Mouse (Mus musculus) cerebellum, adult (tissue): ENCODE measurements around the gene Rsrc1.
"Not testable (repeated sequence)": the region's sequence is repeated elsewhere in the genome, so short reads cannot be mapped to it uniquely, and the experiment has no call there.

Experiments
- ATAC-seq: cut with Nextera tagmentation; 2 replicates; pipeline ENCODE4 v1.9.2; 2017; ENCODE audit warnings: mild to moderate bottlenecking, moderate library complexity, mixed read lengths; ENCODE audit not compliant: insufficient number of reproducible peaks, low FRiP score, low TSS enrichment

Rsrc1 gene

DNA sequence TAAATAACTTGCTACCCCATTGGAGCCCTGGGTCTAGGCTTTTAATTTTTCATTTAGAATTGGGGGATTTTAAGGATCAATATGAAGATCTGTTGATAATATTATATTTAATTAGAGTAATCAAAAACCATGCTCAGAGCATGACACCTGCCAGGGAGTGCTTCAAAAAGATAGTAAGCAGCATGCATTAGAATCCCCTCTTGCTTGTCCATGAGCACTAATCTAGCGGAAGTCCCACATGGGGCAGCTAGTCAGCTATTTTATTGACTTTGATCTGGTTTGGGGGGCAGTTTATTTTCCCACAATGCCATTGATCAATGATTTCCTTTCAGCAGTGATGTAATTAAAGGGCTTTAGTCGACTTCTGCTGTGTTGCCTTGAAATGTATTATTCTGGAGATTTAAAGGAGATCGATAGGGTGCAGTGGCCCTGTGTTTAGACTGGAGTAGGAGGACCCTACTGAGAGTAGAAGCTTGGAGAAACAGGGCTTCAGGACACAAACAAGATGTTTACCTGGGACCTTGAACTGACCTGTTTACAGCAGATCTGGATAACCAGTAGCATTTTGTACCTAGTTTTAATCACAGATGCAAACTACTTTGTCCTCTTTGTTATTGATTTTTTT lies 251.5 kb downstream of the Rsrc1 start:
- no peak for ATAC-seq

- not testable (repeated sequence) for ATAC-seq
Observed at GRCm38 (mm10) chr3:67242451-67242850, 261.3 kb downstream of the Rsrc1 start.

DNA sequence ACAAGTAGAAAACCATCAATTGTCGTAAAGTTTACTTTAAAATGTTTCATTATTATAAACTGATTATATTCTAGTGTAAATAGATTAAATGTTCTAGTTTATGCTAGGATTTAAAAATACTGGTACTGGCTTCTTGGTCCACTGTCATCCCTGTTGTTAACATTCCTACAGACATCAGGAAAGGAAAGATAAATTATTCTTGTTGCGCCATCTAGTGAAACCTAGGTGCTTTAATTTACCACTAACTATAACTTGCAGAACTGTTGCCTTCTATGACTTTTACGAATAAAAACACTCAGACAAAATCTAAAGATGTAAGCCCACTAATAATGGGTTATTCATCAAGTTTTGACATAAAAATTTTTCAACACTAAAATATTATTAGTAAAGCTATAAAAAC lies 286.3 kb downstream of the Rsrc1 start:
- no peak for ATAC-seq

DNA sequence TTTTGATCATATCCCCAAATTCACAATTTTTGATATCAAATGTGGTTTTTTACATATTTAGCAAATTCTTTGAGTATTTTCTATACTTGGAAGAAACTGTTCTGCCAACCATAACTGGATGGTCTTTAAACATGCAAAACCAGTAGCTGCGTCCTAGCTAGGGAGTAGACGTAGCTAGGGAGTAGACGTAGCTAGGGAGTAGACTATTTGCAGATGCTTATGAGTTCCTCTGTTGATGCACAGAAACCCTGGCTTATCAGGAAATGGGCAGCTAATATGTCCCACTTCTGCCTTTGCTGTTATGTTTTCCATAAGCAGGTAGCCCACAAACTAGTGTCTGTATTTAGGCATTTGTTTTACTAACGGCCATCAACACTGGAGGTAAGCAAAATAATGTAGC lies 298.6 kb downstream of the Rsrc1 start:
- no peak for ATAC-seq

- ATAC-seq: no peak
Observed at GRCm38 (mm10) chr3:67280247-67280646, 299.1 kb downstream of the Rsrc1 start.

DNA sequence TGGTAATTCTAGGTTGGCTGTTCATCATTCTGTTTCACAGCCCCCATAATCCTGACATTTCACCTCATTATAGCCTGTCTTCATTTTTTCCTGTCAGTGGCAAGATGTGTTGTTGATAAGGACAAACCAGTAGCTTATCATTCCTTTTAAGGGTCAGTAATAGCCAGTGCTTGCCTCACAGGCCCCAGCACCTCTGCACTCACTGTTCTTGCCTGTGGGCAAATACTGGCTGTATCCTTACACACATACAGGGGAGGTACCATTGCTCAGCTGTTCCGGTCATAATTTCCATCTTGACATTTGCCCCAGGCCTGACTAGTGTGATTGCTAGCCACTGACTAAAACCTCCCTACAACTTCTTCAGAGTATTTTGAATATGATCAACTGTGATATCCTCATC lies 302.8 kb downstream of the Rsrc1 start:
- no peak for ATAC-seq

DNA sequence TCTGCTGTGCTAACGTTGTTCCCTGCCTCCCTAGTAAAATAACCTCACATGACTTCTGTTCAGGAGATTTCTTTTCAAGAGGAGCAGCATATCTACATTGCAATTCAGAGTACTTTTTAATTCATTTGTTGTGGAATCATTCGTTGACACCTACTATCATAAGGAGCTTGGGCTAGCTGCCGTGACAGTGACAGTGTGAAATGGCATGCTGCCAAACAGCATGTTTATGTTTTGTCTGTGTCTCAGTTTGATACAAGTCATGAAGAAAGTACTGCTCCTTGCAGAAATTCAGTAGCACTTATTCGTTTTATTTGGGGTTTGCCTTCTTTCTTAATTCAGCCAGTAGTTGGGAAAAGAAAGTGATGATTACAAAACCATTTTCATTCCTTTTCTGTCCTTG lies 303.7 kb downstream of the Rsrc1 start:
- ATAC-seq: no peak

- ATAC-seq: no peak
Observed at GRCm38 (mm10) chr3:67288664-67289063, 307.5 kb downstream of the Rsrc1 start.

GRCm38 (mm10) chr3:67289482-67289881 lies 308.3 kb downstream of the Rsrc1 start:
- no peak for ATAC-seq

DNA sequence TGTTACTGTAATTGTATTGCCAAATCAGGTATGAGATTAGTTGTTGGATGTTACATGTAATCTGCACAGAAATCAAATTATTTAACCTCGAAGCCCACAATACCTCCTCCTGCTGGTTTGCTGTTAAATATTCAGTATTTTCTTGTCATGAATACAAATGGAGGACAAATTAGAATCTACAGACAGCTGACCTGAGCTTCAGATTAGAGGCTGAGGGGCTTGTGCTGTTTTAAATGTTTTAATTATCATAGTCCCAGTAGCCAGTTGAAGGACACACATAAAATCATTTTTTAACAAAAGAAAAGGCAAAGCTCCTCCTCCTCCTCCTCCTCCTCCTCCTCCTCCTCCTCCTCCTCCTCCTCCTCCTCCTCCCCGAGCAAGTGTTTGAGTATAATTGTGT lies 327.5 kb downstream of the Rsrc1 start:
- ATAC-seq: no peak

DNA sequence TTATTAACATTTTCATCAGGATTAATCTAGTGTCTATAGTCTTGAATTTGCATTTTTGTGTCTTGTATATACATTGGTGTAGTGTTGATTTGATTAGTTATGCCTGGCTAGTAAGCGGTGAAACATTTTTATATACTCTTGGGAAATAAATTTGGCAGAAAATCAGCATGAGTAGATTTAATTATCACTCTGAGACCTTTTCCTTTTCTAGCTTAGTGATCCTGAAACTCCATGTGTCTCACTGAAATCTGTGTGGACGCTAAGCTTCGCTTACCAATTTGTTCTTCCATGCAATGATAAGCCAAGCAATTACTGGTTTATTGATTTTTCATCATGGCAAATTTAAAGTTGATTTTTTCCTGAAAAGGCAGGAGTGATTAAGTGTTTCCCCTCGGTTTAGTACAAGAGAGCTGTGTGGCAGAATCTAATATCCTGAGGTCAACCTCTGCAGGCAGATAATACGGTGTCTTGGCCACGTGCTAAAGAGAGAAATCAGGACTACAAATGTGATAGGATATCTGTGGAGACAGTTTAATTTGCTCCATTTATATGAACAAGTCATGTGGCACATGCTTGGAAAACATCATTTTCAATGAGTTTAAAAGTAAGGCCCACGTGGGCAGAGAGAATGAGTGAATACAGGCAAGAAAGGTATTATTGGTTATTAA lies 328.6 kb downstream of the Rsrc1 start:
- ATAC-seq: no peak

- ATAC-seq: no peak
Observed at GRCm38 (mm10) chr3:67311436-67311835, 330.2 kb downstream of the Rsrc1 start.

DNA sequence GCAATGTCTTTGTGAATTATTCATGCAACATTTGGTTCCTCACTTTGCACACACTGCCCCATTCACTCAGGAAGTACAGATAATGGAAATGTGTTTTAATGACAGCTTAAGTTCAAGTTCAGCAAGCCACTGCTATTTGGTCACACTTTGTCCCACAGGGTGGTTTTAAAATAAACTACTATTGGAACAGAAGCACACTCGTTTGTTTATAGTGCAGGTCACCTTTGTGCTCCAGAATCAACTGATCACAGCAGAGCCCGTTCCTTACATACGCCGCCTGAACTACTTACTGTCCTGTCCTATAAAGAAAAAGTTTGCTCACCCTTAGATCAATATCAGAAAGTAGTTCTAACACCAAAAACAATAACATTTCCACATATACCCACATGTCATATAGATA lies 341.2 kb downstream of the Rsrc1 start:
- ATAC-seq: no peak

- ATAC-seq: no peak
Observed at GRCm38 (mm10) chr3:67339558-67339957, 358.4 kb downstream of the Rsrc1 start.

GRCm38 (mm10) chr3:67340921-67341320 lies 359.7 kb downstream of the Rsrc1 start:
- ATAC-seq: no peak

GRCm38 (mm10) chr3:67343004-67343662 lies 361.9 kb downstream of the Rsrc1 start:
- ATAC-seq: no peak

DNA sequence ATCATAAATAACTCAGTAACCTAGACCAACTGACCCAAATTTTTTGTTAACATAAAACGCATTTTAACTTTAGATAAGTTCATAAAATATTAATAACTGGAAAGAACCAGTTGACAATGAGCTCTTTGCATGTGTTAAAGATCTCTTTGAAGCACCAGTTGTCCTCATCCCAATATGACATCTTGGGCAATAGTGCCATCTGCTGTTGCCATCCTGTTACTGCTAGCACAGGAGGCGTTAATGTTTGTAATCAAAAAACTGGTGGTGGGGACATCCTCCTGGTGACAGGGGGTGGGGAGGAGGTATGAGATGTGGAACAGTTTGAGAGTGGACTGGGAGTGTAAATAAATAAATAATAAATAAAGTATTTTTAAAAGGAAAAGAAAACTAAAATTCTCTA lies 363.4 kb downstream of the Rsrc1 start:
- ATAC-seq: no peak

DNA sequence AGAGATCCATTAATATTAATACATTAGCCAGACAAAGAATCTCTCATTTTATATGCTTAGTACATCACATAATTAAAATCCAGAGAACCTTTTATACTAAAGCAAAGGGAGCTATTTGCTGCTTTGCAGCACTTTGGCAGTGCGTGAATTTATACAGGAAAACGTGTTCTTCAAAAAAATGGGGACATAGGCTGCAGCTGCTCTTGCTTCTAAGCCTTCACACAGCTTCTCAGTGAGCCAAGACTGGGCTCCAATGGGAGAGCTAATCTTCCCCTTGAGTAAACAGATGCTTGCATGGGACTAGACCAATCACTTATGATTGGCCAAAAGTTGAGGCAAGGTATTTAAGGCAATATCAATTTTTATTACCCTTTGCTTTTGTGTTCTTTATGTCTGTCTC lies 365.5 kb downstream of the Rsrc1 start:
- no peak for ATAC-seq

DNA sequence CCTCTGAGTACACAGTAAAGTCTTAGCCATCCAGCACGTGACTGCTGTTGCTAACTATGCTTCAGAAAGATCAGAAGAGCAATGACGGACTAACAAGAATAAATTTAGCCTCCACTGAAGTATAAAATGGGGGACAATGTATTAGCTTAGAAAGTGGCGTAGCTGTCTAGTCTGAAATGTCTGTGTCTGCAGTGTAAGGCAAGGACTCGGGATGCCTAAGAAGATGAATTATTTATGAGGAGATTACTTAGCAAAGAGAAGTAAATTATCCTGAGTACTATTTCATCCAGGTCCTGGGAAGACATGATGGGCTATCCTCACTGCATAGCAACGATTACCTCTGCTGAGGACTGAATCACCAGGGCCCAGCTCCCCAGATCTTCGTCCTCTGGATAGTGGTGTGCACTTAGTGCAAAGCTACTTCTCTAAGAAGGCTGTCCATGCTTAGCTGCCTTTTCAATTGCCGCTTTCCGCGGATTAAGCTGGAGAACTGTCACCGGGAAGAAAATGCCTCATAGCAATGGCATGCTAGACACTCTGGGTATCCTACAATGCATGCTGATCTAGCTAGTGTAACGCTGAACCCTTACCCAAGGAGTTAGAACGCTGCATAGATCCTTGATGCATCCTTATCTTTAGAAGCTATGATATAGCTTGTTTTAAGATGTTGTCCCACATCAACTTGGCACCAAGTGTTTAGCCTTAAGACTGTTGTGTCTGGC lies 370.4 kb downstream of the Rsrc1 start:
- no peak for ATAC-seq

GRCm38 (mm10) chr3:67352128-67352762 lies 371.1 kb downstream of the Rsrc1 start:
- ATAC-seq: 0 out of 2 replicates have a peak, but pooled peaks have one; percentile 40

DNA sequence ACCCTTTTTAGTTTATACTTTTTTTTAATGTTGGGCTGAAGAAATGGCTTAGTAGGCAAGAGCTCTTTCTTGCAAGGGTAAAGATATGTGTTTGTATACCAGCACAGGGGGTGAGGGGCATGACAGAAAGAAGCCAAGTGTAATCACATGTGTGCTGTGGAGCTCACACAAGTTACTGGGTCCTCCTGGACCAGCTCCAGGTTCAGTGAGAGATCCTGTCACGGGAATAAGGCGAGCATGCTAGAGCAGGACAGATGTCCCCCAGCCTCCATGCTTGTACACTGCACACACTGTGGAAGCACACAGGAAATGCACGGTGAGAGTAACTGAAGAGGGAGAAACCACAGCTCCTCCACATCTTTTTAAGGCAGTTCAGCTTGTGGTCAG lies 371.6 kb downstream of the Rsrc1 start:
- no peak for ATAC-seq
